Mouse (Mus musculus) lung, adult 2 months (tissue): Measurements from ENCODE around the gene Gm20388. TPM values are rescaled to one million over a fixed set of nuclear protein-coding genes. Genes with fewer than 3 reads are reported as not detected.

Experiments used
- DNase-seq: peaks from one replicate; pipeline ENCODE4 v3.0.0; 2022
- H3K4me1 ChIP-seq: fragments of 200-500 bp; 2 replicates; pipeline ENCODE4 v1.6.1; 2011; ENCODE audit warnings: low read length; ENCODE audit not compliant: control insufficient read depth, insufficient read depth
- H3K4me3 ChIP-seq: fragments of 200-500 bp; replicated peaks from 2 replicates; pipeline ENCODE3; 2011; ENCODE audit warnings: low read depth, mild to moderate bottlenecking, control low read depth, low read length; ENCODE audit errors: extremely low read depth
- CTCF ChIP-seq: fragments of 200-500 bp; IDR thresholded peaks from 2 replicates; pipeline ENCODE4 v1.5.1; 2011; ENCODE audit warnings: mild to moderate bottlenecking, low read length, control low read depth; ENCODE audit not compliant: insufficient read depth
- POLR2A ChIP-seq: fragments of 200-500 bp; IDR thresholded peaks from 2 replicates; pipeline ENCODE4 v1.6.1; 2011; ENCODE audit warnings: low read depth, mild to moderate bottlenecking, control low read depth, low read length, borderline replicate concordance; ENCODE audit errors: extremely low read depth
- WGBS: fragments of 180-500 bp; shearing (Covaris S2); methylation state at CpG from one replicate; pipeline ENCODE4 v1.1.7; 2018; 5-methylcytosine and 5-hydroxymethylcytosine counted together
- polyA plus RNA-seq: library from polyadenylated mRNA; depleted of rRNA; stranded (reverse); fragments of >200 nt; gene quantifications from 2 replicates; pipeline ENCODE4 v1.2.3, GENCODE M21; 2012

Gene Gm20388
- polyA plus RNA-seq, 1 experiment, result 67.8 TPM

- TF ChIP-seq CTCF, result no peak
- no peak for TF ChIP-seq POLR2A
- no peak overlapping the region for H3K4me3 ChIP-seq
- peaks cover 6% of the 10 kb centered on the region for H3K4me1 ChIP-seq
- 52% methylated on average over 8 of the region's 8 CpGs for WGBS
- no peak for DNase-seq
Measured at GRCm38 (mm10) chr8:121921582-121921981, 2010.9 kb downstream of the Gm20388 start.

GRCm38 (mm10) chr8:121922101-121922500, 2011.5 kb downstream of the Gm20388 start:
- peaks cover 6% of the 10 kb centered on the region for H3K4me1 ChIP-seq
- no peak for TF ChIP-seq CTCF
- TF ChIP-seq POLR2A, result no peak
- peak; percentile 48 for DNase-seq
- no peak overlapping the region for H3K4me3 ChIP-seq
- WGBS, result 19% methylated on average over 8 of the region's 8 CpGs

- peaks cover 6% of the 10 kb centered on the region for H3K4me1 ChIP-seq
- no peak overlapping the region for H3K4me3 ChIP-seq
- DNase-seq, result no peak
- TF ChIP-seq POLR2A (no peak), CTCF (no peak)
- WGBS, result 77% methylated on average over 5 of the region's 5 CpGs
Measured at GRCm38 (mm10) chr8:121924681-121925080, 2014.0 kb downstream of the Gm20388 start.

- no peak for TF ChIP-seq POLR2A
- peak; percentile 88 for TF ChIP-seq CTCF
- peak; percentile 68 for DNase-seq
- Histone ChIP-seq H3K4me1 (peaks cover 6% of the 10 kb centered on the region), H3K4me3 (no peak overlapping the region)
- 27% methylated on average over 10 of the region's 10 CpGs for WGBS
Measured at GRCm38 (mm10) chr8:121925624-121926023, 2015.0 kb downstream of the Gm20388 start.

GRCm38 (mm10) chr8:121926266-121926665, 2015.6 kb downstream of the Gm20388 start:
- no peak overlapping the region for H3K4me3 ChIP-seq
- no peak for DNase-seq
- WGBS, result 56% methylated on average over 8 of the region's 8 CpGs
- TF ChIP-seq POLR2A (no peak), CTCF (no peak)
- H3K4me1 ChIP-seq, result peaks cover 6% of the 10 kb centered on the region

- Histone ChIP-seq H3K4me3 (no peak overlapping the region), H3K4me1 (peaks cover under 1% of the 10 kb centered on the region)
- WGBS, result 32% methylated on average over 8 of the region's 8 CpGs
- peak; percentile 37 for DNase-seq
- TF ChIP-seq CTCF (peak; percentile 59), POLR2A (no peak)
Measured at GRCm38 (mm10) chr8:121927316-121927715, 2016.7 kb downstream of the Gm20388 start.

- H3K4me3 ChIP-seq, result no peak overlapping the region
- WGBS, result 83% methylated on average over 4 of the region's 4 CpGs
- TF ChIP-seq CTCF (no peak), POLR2A (no peak)
- no peaks in the 10 kb centered on the region for H3K4me1 ChIP-seq
- no peak for DNase-seq
Measured at GRCm38 (mm10) chr8:121930047-121930446, 2019.4 kb downstream of the Gm20388 start.

- Histone ChIP-seq H3K4me1 (no peaks in the 10 kb centered on the region), H3K4me3 (no peak overlapping the region)
- TF ChIP-seq CTCF, result no peak
- TF ChIP-seq POLR2A, result no peak
- 82% methylated on average over 7 of the region's 7 CpGs for WGBS
- DNase-seq, result no peak
Measured at GRCm38 (mm10) chr8:121931571-121931970, 2020.9 kb downstream of the Gm20388 start.

- DNase-seq, result no peak
- TF ChIP-seq POLR2A (no peak), CTCF (no peak)
- no peaks in the 10 kb centered on the region for H3K4me1 ChIP-seq
- 76% methylated on average over 12 of the region's 12 CpGs for WGBS
- H3K4me3 ChIP-seq, result no peak overlapping the region
Measured at GRCm38 (mm10) chr8:121932026-121932667, 2021.5 kb downstream of the Gm20388 start.

- TF ChIP-seq CTCF, result no peak
- TF ChIP-seq POLR2A, result no peak
- no peak for DNase-seq
- 80% methylated on average over 14 of the region's 14 CpGs for WGBS
- no peak overlapping the region for H3K4me3 ChIP-seq
- H3K4me1 ChIP-seq, result no peaks in the 10 kb centered on the region
Measured at GRCm38 (mm10) chr8:121932668-121933520, 2022.3 kb downstream of the Gm20388 start.
